Mouse (Mus musculus) left cerebral cortex, postnatal 36 days (tissue): Measurements from ENCODE around the gene Meis1. TPM values are rescaled to one million over a fixed set of nuclear protein-coding genes. Genes with fewer than 3 reads are reported as not detected.

ENCODE experiments used
- DNase-seq, 2 experiments: peaks; one replicate each; pipeline ENCODE4 v3.0.0; 2021 to 2022; ENCODE audit warnings: low spot score in 2 of 2, mixed read lengths in 1 of 2
- intact Hi-C: fragments of 180-260 bp; cut with DNase I; formaldehyde crosslinking; loops from one replicate; pipeline ENCODE4 v1.15.1; 2025
- total RNA-seq, 2 experiments: library from RNA; stranded (reverse); gene quantifications; 2 replicates each; pipeline ENCODE4 v1.2.3; 2021

Gene Meis1
- total RNA-seq, 2 experiments from 2014 or later, result 4.6 to 7.0 TPM

DNA sequence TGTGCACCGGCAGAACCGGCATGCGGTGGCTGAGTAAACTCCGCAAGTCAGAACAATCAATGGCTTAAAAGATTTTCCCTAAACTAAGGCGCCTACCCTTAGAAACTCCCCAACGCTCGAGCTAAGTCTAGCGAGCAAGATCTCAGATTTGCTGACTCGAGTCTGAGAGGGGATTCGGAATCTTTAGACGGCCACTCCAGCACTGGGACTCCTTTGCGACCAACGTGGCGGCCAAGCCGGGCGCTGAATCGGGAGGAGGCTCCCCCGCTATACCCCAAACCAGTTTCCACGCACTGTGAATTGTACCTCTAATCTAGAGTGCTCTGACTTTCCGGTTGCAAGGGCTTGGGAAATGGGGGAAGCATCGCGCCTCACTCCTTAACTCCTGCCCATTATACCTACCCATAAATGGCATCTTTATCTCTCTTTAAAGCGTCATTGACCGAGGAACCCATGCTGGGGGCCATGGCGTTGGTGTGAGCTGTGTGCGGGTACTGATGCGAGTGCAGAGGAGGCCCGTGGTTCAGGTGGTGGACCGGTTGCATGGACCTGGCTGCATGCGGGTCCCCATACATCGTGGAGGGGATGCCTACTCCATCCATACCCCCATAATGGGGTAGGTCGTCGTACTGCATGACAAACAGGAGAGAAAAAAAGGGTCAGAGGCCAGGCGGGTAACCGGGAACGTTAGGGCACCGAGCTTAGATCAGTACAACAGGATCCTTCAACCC is 2.9 kb downstream of the Meis1 start:
- intact Hi-C loops, result loop anchor here (5.0 kb wide), 1 partner anchor 264 kb away; no protein-coding TSS in a partner anchor
- DNase-seq, result no peak

DNA sequence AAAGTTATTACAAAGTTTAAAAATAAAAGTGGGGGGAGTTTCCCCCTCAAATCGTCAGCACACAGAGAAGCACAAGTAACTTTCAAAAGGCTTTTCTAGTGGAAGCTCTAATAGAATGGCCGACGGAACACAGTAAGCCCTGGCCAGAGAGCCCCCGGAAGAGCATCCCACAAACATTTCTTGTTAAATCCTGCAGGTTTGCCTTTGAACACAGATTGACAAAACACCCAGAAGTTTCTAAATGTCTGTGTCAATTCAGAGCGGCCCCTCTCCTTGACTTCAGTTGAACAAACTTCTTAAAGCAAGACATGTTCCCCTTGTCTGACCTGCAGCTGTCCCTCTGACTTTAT is 3.4 kb downstream of the Meis1 start:
- DNase-seq, result no peak
- intact Hi-C loops, result loop anchor here (5.0 kb wide), 1 partner anchor 263 kb away; no protein-coding TSS in a partner anchor

DNA sequence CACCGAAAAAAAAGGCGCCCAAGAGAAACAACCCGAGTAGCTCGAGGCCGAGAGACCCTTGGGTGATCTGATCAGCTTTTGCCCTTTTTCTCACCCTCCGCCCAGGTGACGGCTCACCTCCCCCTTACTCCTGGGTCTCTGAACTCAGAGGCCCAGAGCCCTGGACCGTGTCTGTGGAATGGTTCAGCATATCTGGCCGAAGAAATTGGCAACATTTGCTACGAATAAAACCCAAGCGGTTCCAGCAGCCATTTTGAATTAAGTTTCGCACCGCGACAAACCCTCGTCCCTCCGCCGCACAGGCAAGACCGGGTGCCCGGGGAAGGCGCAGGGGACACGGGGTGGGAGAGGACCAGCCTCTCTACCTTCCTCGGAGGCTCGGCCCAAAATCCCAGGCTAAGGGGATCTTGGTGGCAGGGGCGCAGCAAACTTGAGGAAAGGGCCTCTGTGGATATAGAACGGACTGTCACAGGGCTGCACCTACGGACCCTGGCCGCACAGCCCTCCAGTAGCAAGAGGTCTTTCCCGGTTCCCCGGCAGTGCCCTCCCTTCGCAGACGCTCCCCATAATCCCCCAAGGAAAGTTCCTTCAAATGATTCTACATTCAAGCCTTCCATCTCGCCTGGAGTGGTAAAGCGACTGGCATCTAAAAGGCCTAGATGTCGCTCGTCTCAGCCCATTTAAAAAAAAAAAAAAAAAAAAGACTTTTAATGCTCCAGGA is 4.2 kb downstream of the Meis1 start:
- DNase-seq, result no peak
- intact Hi-C loops, result loop anchor here (5.0 kb wide), 1 partner anchor 262 kb away; no protein-coding TSS in a partner anchor

DNA sequence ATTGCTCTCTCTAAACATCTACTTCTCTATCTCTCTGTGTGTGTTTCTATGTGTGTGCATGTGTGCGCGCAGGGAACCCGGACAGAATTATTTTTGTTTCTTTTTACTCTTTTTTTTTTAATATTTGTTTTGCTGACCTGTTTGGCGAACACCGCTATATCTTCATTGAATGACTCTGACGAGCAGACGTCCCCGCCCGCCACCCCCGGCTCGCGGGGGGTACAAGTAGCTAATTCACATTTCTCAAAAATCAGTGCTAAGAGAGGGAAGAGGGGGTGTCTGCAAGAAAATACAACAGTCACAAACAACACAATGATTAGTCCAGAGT is 4.7 kb downstream of the Meis1 start:
- no peak for DNase-seq
- intact Hi-C loops, result no loop called here

DNA sequence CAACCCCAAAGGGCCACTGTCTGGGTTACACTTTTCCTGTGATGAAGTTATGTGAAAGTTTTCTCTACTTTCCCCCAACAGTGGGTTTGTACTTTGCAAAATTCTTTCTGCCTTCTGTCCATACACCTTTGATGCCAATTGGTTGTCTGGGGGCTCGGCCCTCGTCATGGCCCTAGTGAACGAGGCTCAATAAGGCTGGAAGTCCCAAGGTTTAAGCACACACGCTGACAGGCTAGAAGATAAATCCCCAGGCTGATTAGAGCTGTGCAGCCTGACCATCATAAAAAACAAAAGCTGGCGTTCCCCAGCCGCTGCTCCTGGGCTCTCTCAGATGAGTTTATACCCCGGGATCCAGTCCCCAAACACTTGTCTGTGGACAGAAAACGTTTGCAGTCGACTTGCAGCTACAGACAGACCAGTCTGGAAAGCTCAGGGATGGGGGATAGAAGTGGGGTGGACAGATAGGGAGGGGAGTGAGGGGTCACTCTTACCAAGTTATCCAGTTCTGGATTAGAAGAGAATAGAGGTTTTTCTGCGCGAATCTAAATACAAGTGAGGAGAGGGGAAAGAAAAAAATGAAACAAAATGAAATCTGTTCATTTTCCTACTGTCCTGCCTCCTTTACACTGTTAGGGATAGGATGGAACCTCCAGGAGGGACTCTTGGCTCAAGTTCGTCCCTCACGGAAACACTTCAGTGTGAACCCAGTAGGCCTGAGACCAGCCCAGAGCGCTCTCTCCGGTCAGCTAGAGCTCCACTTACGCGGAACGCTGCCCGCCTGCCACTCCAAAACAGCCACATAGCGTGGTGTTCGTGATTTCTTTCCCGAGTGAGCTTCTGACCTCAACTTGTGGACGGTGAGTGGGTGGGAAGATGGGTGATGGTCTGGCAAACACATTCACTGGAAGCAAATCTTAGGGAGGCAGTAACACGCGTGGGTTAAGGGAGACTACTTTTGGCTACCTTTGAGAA is 5.4 kb downstream of the Meis1 start:
- intact Hi-C loops, result no loop called here
- DNase-seq, result no peak

DNA sequence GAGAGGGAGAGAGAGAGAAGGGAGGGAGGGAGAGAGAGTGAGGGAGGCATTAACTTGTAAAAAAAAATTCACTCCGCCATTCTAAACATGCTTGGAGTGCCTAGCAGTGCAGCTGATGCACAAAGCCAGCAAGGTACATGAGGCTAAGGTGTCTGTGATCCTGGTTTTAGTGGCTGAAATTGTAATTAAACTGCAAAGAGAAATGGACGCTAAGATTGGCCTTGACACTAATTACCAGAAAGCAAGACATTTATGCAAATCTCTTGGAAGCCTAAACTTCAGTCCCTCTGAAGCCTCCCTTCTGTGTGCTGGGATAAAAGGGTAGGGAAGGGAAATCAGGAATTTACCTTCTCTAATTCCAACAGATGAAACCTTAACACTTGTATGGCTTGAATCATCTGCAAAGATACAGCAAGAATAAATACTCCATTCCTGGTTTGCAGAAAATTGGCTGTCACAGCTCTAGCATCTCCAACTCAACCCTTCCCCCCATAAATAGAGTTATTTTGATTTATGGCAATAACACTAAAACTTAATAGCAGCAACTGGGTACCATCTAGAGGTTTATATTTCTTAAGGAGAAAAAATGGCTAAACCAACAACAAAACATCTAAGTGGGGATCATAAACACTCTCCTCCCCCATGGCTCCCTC is 6.2 kb downstream of the Meis1 start:
- DNase-seq, result no peak
- intact Hi-C loops, result no loop called here

DNA sequence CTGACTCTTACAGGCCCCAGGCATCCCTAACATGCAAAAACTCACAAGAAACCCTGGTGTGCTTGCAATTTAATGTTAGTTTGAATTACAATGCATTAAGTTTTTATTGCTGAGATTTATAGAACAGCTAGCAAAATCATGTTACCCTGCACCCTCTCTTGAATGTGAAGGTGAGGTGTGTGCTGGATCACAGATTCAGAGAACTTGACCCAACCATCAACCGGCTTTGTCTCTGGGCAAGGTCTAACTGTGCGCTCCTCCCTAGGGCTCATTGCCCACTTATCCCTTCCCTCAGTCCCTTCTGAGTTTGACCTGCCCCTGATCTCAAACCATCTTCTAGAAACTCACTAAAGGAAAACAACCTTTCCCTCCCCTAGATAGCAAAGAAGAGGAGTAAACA is 6.8 kb downstream of the Meis1 start:
- no peak for DNase-seq
- intact Hi-C loops, result no loop called here

DNA sequence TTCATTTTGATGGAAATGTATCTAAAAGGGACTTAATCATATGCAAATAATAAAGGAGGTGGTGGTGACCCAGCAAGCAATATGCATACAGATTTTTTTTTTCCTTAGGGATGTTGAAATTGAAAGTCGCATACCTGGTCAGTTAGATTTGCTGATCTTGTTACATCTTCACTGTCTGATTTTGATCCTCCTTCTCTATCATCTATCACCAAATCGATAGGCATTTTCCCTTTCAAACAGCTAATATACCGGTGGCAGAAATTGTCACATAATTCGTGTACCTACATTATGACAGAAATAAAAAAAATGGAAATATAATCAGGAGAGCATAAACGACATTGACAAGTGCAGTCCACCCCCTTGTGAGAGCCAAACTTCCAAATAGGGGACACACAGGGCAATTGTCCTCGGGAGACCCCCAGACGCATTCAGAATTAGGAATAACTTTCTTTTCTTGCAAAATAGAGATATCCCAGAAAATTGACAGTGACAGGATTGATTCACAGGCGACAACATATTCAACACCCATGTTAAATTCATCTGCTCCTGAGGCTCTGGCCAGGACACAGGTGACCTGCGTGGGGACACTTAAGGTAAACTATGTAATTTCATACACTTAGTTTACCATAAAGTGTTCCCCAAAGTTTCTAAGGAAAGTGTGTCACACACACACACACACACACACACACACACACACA is 7.5 kb downstream of the Meis1 start:
- intact Hi-C loops, result no loop called here

DNA sequence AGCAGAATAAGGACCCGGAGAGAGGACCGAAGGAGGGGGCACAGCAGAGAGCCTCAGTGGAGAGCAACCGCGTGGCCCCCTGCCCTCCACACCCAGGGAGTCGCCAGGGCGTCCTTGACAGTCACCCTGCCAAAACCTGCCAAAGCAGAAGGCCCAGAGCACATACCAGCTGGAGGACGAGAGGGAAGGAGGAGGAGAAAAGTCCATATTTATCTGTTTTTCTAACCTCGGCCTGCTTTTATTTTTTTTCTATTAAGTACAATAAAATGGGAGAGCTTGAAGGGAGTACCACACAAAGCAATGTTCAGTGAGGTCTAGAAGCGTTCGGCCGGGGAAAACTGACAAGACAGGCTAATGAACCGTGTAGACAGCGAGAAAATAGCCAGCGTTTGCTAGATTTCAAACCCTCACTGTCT is 8.4 kb downstream of the Meis1 start:
- DNase-seq, result no peak
- intact Hi-C loops, result no loop called here

More for the DNA sequence above, 7.5 kb downstream of the Meis1 start:
- DNase-seq, result no peak

DNA sequence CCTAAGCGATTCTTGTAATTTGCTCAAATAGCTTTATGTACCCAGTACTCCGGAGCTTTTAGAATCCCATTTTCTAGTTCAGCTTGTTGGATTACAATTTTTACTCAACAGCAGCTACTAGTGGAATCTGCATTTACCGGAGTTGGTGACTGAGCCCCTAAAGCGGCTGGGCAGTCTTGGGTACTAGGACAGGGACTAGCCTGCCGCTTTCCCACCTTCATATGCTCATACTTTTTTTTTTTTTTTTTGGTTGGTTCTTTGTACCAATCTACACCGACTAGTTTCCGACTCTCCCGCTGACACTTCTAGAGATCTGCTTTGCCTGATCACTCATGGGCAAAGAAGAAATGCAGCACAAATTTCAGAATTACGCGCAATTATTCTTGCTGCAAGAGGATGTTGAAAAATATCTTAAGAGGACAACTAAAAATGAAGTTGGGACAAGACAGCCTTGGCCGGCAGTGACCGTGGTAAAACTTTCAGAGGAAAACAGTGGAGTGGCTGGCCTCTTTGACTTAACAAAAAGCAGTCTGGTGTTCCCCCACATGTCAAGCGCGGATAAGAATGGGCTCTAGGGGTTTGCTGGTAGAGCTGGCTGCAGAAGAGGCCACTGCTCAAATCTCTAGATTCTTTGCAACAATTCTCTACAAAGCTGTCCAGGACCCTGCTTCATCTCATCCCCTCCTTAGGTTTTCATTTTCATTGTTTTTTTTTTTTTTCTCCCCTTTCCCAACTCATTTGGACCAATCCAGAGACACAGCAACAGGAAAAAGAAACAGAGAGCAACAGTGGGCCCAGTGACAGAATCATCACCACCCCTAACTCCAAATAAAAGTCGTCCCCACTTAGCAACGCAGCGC is 9.0 kb downstream of the Meis1 start:
- intact Hi-C loops, result no loop called here
- DNase-seq, result no peak

DNA sequence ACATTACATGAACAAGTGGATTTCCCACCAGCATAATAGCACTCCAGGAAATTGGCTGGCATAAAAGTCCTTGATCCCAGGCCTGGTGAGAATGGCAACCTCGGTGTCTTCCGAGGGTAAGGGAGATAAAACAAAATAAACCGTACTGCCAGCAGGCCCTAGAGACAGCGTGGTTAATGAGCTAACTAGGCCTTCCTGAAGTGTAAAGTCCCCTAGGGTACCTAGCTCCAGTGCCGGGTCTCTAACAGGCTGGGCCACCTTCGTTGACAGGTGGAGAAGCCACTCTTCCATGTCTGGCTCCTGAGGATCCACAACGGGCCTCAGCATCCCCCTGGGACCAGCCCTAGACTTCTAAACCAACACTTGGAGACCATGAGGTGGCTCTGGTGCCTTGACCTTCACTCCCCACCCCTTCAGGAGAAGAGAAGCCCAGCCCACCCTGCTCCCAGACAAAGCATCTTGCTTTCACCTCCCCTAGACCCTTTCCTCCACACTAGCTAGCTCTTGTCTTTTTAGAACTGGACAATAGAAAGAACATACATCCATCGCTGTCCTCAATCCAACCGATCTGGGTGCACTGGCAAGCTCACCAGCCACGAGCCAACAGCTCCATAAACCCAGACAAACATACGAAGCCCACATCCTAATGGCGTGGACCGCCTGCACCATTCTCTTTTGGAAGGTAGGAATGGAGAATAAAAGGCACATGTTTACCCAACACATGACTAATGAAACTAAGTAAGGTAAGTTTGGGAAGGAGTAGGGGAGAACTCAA is 10.0 kb downstream of the Meis1 start:
- DNase-seq, result no peak
- intact Hi-C loops, result no loop called here

DNA sequence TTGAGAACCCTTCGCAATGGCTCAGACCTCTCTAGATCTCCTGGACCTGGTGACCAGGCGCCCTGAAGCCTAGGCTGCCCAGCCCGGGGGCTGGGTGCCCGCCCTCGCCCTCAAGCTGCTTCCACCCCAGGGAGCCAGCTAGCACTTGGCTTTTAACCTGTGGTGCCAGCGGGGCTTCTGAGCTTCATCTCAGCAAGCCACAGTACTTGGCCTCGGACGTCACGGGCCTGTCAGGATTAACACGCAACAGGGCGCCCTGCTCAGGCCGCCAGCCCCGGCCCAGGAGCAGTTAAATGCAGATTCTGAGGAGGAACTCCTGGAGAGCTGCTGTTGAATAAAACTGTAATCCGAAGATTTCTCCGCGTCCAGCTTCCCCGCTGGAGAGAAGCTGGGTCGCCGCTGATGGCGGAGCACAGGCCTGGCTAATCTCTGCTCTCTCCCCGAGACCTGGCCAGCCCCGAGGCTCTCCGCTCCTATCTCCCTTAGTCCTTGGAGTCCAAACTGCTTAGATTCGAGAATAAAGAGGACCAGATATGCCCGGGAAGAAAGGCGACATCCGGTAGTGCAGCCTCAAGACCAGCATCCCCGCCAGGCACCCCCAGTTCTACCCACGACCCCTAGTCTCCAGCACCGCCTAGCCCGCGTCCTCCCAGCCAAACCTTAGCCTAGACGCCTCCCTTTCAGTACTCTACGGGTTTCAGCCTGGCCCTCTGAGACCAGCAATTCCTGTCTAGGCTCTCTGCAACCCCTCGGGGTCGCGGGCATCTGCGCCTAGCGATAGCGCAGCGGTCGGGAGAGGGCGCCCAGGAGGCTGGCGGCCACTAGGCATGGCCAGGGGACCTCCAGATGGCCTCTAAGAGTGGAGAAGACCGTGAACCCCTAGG is 11.0 kb downstream of the Meis1 start:
- intact Hi-C loops, result no loop called here

DNA sequence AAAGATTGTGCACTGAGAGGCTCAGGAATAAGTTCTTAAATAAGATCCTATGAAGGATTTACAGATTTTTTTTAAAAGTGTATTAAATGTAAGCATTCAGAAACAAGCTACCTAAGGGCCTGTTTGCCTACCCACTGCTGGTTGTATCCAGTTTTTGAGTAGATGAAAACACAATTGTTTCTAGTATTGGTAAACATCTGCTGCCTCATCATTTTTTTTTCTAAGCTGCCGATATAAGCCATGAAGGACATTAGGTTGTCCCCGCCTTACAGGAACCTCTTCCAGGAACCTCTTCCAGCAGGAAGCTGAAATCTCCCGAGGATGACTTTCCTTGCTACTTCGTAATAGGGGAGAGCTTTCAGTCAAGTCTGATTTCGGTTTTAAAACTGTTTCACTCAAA is 11.7 kb downstream of the Meis1 start:
- intact Hi-C loops, result no loop called here
- DNase-seq, result no peak

More for the DNA sequence above, 11.0 kb downstream of the Meis1 start:
- no peak for DNase-seq

DNA sequence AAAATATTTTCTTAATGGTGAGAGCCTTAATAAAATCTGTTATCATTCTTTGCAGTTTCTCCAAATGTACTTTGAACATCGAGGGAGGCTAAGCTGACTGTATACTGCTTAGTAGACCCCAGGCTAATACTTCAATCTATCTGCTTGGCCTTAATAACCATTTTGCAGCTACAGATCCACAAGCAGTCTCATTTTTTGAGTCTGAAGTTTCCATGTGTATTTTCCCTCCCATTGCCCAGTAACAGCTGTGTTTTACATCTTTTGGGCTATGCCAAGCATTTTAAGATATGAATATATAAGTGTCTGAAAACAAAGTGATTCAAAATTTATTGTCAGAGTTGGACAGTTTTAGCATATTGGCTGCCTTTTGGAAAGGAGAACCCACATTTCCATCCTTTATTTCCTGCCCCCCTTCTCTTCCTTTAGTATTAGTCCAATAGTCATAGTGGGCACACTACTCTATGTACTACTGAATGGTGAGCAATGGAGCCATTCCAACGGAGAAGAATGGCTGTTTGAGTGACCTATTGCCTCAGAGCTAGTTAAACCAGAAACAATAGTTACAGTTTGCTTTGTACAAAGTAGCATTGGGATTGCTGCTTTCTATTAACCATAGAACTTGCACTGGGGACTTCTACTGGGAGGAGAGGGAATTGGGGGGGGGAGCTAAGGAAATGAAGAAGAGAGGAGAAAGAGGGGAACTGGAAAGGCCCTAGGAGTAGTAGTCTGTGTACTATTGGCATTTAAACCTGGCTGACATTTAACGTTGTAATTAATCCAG is 12.7 kb downstream of the Meis1 start:
- DNase-seq, result no peak

DNA sequence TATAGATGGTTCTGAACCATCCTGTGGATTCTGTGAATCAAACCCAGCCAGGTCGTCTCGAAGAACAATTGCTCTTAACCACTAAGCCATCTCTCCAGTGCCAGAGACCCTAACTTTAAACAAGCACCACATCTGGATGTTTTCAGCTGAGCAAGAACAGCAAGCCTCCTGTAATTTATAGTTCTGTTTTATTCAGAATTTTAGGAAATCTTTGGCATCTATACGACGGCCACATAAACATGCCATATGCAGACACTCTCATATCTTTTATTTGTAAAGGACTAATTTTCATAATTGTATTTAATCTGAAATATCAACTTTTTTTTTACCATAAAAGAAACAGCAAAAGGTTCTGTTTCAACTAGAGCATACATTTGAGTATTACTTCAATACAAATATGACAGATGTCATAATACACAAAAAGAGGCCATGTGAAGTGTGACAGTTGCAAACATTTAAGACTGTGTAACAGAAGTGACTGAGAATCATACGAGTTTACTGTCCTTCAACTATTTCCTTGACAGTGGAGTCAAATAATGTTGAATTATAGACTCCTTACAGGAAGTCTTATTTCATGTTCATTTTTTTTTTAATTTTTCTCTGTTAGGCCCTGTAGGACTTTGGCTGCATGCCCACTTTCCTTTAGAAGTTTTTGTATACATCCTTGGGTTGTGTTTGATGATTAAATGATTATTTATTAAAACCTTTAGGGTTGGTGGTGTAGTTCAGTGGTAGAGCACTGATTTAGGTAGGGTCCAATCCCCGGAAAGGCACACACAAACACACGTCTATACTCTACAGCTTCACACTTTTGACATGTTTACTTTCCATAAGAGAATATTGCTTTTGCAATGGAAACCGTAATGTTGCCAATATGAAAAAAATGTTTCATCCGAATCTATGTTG is 13.5 kb downstream of the Meis1 start:
- DNase-seq, result no peak
- intact Hi-C loops, result no loop called here

More for the DNA sequence above, 12.7 kb downstream of the Meis1 start:
- intact Hi-C loops, result no loop called here
